Mouse (Mus musculus): ENCODE measurements around the gene Acvr1c.

- TF ChIP-seq CTCF (IDR thresholded peaks at IDR 0.05; ENCODE audit: low read depth), result no peak
- TF ChIP-seq EP300 (IDR thresholded peaks at IDR 0.05; ENCODE audit: low read depth), result no peak
Observed at GRCm38 (mm10) chr2:58361361-58362046, 3.8 kb upstream of the Acvr1c start.
